27 mouse cellular contexts compared by ENCODE assay signal in the genomic region with DNA sequence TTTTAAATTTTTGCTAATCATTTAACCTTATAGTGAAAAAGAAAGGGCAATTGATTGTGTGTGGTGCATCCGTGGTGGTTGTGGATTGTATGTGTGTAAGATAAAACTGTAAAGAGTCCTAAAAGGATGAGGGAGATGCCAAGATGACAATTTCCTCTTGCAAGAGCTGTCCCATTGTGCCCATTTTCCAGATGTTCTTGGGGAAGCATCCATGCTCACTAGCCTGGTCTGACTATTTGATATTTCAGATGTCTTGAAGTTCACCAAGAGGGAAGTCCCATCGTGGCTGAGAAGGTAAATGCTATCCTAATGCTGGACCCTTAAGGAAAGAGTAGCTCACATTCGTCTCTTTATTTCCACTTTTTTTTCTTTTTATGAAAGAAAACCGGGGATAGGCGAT. TPM values are rescaled to one million over a fixed set of nuclear protein-coding genes. Genes with fewer than 3 reads are reported as not detected.
DNase-seq lines count a peak whose midpoint lies in the region; ATAC-seq and TF ChIP-seq lines count a peak whose summit lies in the region.
"Had no signal": no experiment of that assay in that cellular context is flagged by ENCODE, and none has a peak within 500 bp of the region (broad histone marks: within the 10 kb centered on the region; RNA-seq: fewer than 3 reads in every experiment).

No protein-coding gene starts in this region.

- H3K36me3 ChIP-seq in hindbrain, embryonic 10.5 days = no peaks in the 10 kb centered on the region
- no peaks in the 10 kb centered on the region for H3K36me3 ChIP-seq in hindbrain, postnatal 0 days (ENCODE audit: insufficient read depth, low read length)
- H3K36me3 ChIP-seq in embryonic facial prominence, embryonic 14.5 days (ENCODE audit: control insufficient read depth, insufficient read depth, low read length) = peaks cover 9% of the 10 kb centered on the region; the same call in 1 of the 2 replicates
- H3K36me3 ChIP-seq in neural tube, embryonic 11.5 days (ENCODE audit: control insufficient read depth, insufficient read depth, low read length) = no peaks in the 10 kb centered on the region
- H3K36me3 ChIP-seq: hindbrain, embryonic 15.5 days had no signal

- peak overlapping the region; percentile 68 for H3K4me3 ChIP-seq in hindbrain, embryonic 10.5 days
- no peak overlapping the region for H3K4me3 ChIP-seq in hindbrain, postnatal 0 days (ENCODE audit: low read length)
- H3K4me3 ChIP-seq in embryonic facial prominence, embryonic 14.5 days (ENCODE audit: low read depth, low read length) = peak overlapping the region; percentile 80
- H3K4me3 ChIP-seq in neural tube, embryonic 11.5 days (ENCODE audit: low read depth, low read length) = peak overlapping the region; percentile 21
- H3K4me3 ChIP-seq: hindbrain, embryonic 15.5 days had no signal

- H3K4me1 ChIP-seq in hindbrain, embryonic 10.5 days (replicated peaks) = peaks cover 49% of the 10 kb centered on the region
- no peaks in the 10 kb centered on the region for H3K4me1 ChIP-seq in hindbrain, postnatal 0 days (ENCODE audit: insufficient read depth, low read length)
- peaks cover 18% of the 10 kb centered on the region for H3K4me1 ChIP-seq in embryonic facial prominence, embryonic 14.5 days (ENCODE audit: control insufficient read depth, insufficient read depth, low read length)
- H3K4me1 ChIP-seq in neural tube, embryonic 11.5 days (ENCODE audit: control insufficient read depth, insufficient read depth, low read length) = peaks cover 13% of the 10 kb centered on the region

- H3K27ac ChIP-seq in hindbrain, embryonic 10.5 days = no peak overlapping the region
- no peak overlapping the region for H3K27ac ChIP-seq in hindbrain, postnatal 0 days
- peak overlapping the region; percentile 97 for H3K27ac ChIP-seq in embryonic facial prominence, embryonic 14.5 days (replicated peaks; ENCODE audit: low read depth, low read length)
- no peak overlapping the region for H3K27ac ChIP-seq in neural tube, embryonic 11.5 days (ENCODE audit: low read depth, low read length)
- H3K27ac ChIP-seq: hindbrain, embryonic 15.5 days; macrophage had no signal

- no peak for TF ChIP-seq CTCF in hindbrain, postnatal 0 days (IDR thresholded peaks at IDR 0.05; ENCODE audit: low read depth)

- WGBS in hindbrain, embryonic 10.5 days = 11% methylated on average over 5 of the region's 5 CpGs
- 17% methylated on average over 5 of the region's 5 CpGs for WGBS in hindbrain, postnatal 0 days
- WGBS in embryonic facial prominence, embryonic 14.5 days = 11% methylated on average over 5 of the region's 5 CpGs
- 7% methylated on average over 5 of the region's 5 CpGs for WGBS in neural tube, embryonic 11.5 days

- H3K4me2 ChIP-seq in hindbrain, postnatal 0 days (ENCODE audit: low read depth, low read length) = no peak overlapping the region
- peak overlapping the region; percentile 72 for H3K4me2 ChIP-seq in embryonic facial prominence, embryonic 14.5 days (ENCODE audit: low read depth, low read length)
- peak overlapping the region; percentile 27 for H3K4me2 ChIP-seq in neural tube, embryonic 11.5 days (ENCODE audit: low read depth)
- H3K4me2 ChIP-seq: hindbrain, embryonic 15.5 days; lung, embryonic 14.5 days had no signal

- H3K9me3 ChIP-seq in hindbrain, embryonic 10.5 days = no peaks in the 10 kb centered on the region
- no peaks in the 10 kb centered on the region for H3K9me3 ChIP-seq in hindbrain, postnatal 0 days (ENCODE audit: low read length)
- no peaks in the 10 kb centered on the region for H3K9me3 ChIP-seq in embryonic facial prominence, embryonic 14.5 days (ENCODE audit: control insufficient read depth, low read length)
- H3K9me3 ChIP-seq in neural tube, embryonic 11.5 days (ENCODE audit: control insufficient read depth, low read length) = no peaks in the 10 kb centered on the region
- H3K9me3 ChIP-seq: hindbrain, embryonic 15.5 days had no signal

- DNase-seq in embryo, embryonic 10 days (ENCODE audit: low spot score) = peak; percentile 52
- DNase-seq in embryo, embryonic 9.5 days (ENCODE audit: extremely low spot score) = no peak
- DNase-seq in hindbrain, embryonic 10.5 days (ENCODE audit: low spot score) = peak; percentile 3
- DNase-seq in hindbrain, postnatal 0 days (ENCODE audit: low spot score) = no peak
- no peak for DNase-seq in embryonic facial prominence, embryonic 14.5 days (ENCODE audit: low spot score)
- peak; percentile 18 for DNase-seq in neural tube, embryonic 11.5 days (ENCODE audit: low spot score)
- no peak for DNase-seq in layer of hippocampus, adult 11-12 months (ENCODE audit: low spot score)
- DNase-seq in kidney, postnatal 14 days = no peak
- DNase-seq: adrenal gland, postnatal 25 days; cerebellum, adult 9-11 months; kidney, adult 8-10 months; kidney, postnatal 4 days; lung, embryonic 14.5 days; thymus, adult 2 months had no signal

- H3K9ac ChIP-seq in hindbrain, postnatal 0 days (replicated peaks; ENCODE audit: low read length) = no peak overlapping the region
- peak overlapping the region; percentile 81 for H3K9ac ChIP-seq in embryonic facial prominence, embryonic 14.5 days (ENCODE audit: low read depth, low read length)
- no peak overlapping the region for H3K9ac ChIP-seq in neural tube, embryonic 11.5 days (ENCODE audit: low read length)
- H3K9ac ChIP-seq: hindbrain, embryonic 15.5 days; lung, embryonic 14.5 days had no signal

- H3K27me3 ChIP-seq in hindbrain, embryonic 10.5 days (ENCODE audit: insufficient read depth, poor library complexity, severe bottlenecking) = peaks cover 100% of the 10 kb centered on the region
- H3K27me3 ChIP-seq in hindbrain, postnatal 0 days (ENCODE audit: insufficient read depth, low read length) = peaks cover 81% of the 10 kb centered on the region
- H3K27me3 ChIP-seq in embryonic facial prominence, embryonic 14.5 days (replicated peaks; ENCODE audit: control insufficient read depth, insufficient read depth, low read length) = peaks cover 17% of the 10 kb centered on the region
- H3K27me3 ChIP-seq in neural tube, embryonic 11.5 days (ENCODE audit: control insufficient read depth, insufficient read depth, low read length) = peaks cover 86% of the 10 kb centered on the region
- H3K27me3 ChIP-seq: CH12.LX had no signal

- ATAC-seq in hindbrain, postnatal 0 days = no peak
- no peak for ATAC-seq in embryonic facial prominence, embryonic 14.5 days (ENCODE audit: low read depth)
- no peak for ATAC-seq in neural tube, embryonic 11.5 days (ENCODE audit: insufficient read depth, low FRiP score, low TSS enrichment)
- ATAC-seq: activated CD4-positive, CD25-positive, alpha-beta regulatory T cell, adult 4 months; forebrain, embryonic 16.5 days; midbrain, embryonic 16.5 days had no signal

RNA-seq across cellular contexts. Expression of gene Twist1, which starts 3.5 kb away (rescaled TPM):
- polyA plus RNA-seq in hindbrain, embryonic 10.5 days (2016; fragmentation: Nextera tagmentation; extraction: Ambion mirVana) = 13.6 and 14.9 TPM in 2 replicates
- 1.5 and 3.7 TPM in 2 replicates for total RNA-seq in hindbrain, postnatal 0 days (2014; rRNA removed)
- polyA plus RNA-seq in hindbrain, postnatal 0 days (2015; fragmentation: Nextera tagmentation; extraction: Ambion mirVana) = 1.1 TPM in 2 replicates
- polyA plus RNA-seq in embryonic facial prominence, embryonic 14.5 days (2014; fragmentation: Nextera tagmentation; extraction: Ambion mirVana) = 39.1 and 41.1 TPM in 2 replicates
- polyA plus RNA-seq in neural tube, embryonic 11.5 days (2014; fragmentation: Nextera tagmentation; extraction: Ambion mirVana) = 20.9 and 25.2 TPM in 2 replicates
- total RNA-seq: CH12.LX; neutrophil, adult 5-6 weeks had no signal
- polyA plus RNA-seq: activated CD4-positive, CD25-positive, alpha-beta regulatory T cell, adult 4 months; macrophage had no signal

RNA-seq across cellular contexts. Expression of gene Ferd3l, which starts 32.8 kb away (rescaled TPM):
- 2.3 and 2.6 TPM in 2 replicates for polyA plus RNA-seq in hindbrain, embryonic 10.5 days (2016; fragmentation: Nextera tagmentation; extraction: Ambion mirVana)
- 1.4 TPM in 1 of 2 replicates, not detected in the other for total RNA-seq in hindbrain, postnatal 0 days (2014; rRNA removed)
- polyA plus RNA-seq in hindbrain, postnatal 0 days (2015; fragmentation: Nextera tagmentation; extraction: Ambion mirVana) = 0.16 and 0.28 TPM in 2 replicates
- polyA plus RNA-seq in embryonic facial prominence, embryonic 14.5 days (2014; fragmentation: Nextera tagmentation; extraction: Ambion mirVana) = not detected in 2 replicates
- polyA plus RNA-seq in neural tube, embryonic 11.5 days (2014; fragmentation: Nextera tagmentation; extraction: Ambion mirVana) = 0.72 and 1.2 TPM in 2 replicates
- total RNA-seq: adrenal gland, postnatal 25 days; CH12.LX; gastrocnemius, adult 18-20 months; heart, adult 8-10 months; left cerebral cortex, adult 18-20 months; liver, adult 2 months; neutrophil, adult 5-6 weeks had no signal
- polyA plus RNA-seq: activated CD4-positive, CD25-positive, alpha-beta regulatory T cell, adult 4 months; forebrain, embryonic 16.5 days; liver, adult 2 months; lung, embryonic 14.5 days; macrophage; small intestine, adult 2 months; stomach, embryonic 14.5 days; thymus, adult 2 months had no signal

Comparison
In these comparisons a context has a peak if more than half of its experiments do, and no peak if none do; other contexts are left out.
1. DNase-seq: peak in embryo, embryonic 10 days (single experiment), hindbrain, embryonic 10.5 days (single experiment) and neural tube, embryonic 11.5 days (single experiment); none in embryo, embryonic 9.5 days (single experiment), hindbrain, postnatal 0 days (single experiment), embryonic facial prominence, embryonic 14.5 days (single experiment), layer of hippocampus, adult 11-12 months (single experiment) and kidney, postnatal 14 days (single experiment).